Mouse (Mus musculus) stomach, embryonic 14.5 days (tissue): ENCODE data around the gene Ptges2. TPM values are rescaled to one million over a fixed set of nuclear protein-coding genes. Genes with fewer than 3 reads are reported as not detected.

ENCODE experiments used
- ATAC-seq: fragments of 200-750 bp; cut with Nextera tagmentation; 2 replicates; pipeline ENCODE4 v1.8.0; 2017; ENCODE audit warnings: low read depth, moderate TSS enrichment; ENCODE audit not compliant: insufficient number of reproducible peaks, insufficient read depth, low FRiP score
- H3K27ac ChIP-seq: fragments of 300-500 bp; sonication (generic); 2 replicates; pipeline ENCODE4 v1.5.1; 2014; ENCODE audit warnings: mild to moderate bottlenecking, low read length, moderate library complexity, mixed read lengths
- H3K27me3 ChIP-seq: fragments of 300-500 bp; sonication (generic); 2 replicates; pipeline ENCODE4 v1.6.1; 2014; ENCODE audit warnings: low read length, control low read depth, mixed read lengths; ENCODE audit not compliant: control insufficient read depth, insufficient read depth
- H3K36me3 ChIP-seq: fragments of 300-500 bp; sonication (generic); 2 replicates; pipeline ENCODE4 v1.6.1; 2014; ENCODE audit warnings: mild to moderate bottlenecking, control low read depth, low read length, moderate library complexity, mixed read lengths; ENCODE audit not compliant: control insufficient read depth, insufficient read depth
- H3K4me1 ChIP-seq: fragments of 300-500 bp; sonication (generic); 2 replicates; pipeline ENCODE4 v1.6.1; 2014; ENCODE audit warnings: low read length, control low read depth, mixed read lengths; ENCODE audit not compliant: control insufficient read depth, insufficient read depth
- H3K4me2 ChIP-seq: fragments of 300-500 bp; sonication (generic); replicated peaks from 2 replicates; pipeline ENCODE4 v1.6.1; 2014; ENCODE audit warnings: low read depth, low read length, control low read depth
- H3K4me3 ChIP-seq: fragments of 300-500 bp; sonication (generic); 2 replicates; pipeline ENCODE4 v1.5.1; 2014; ENCODE audit warnings: low read depth, low read length, control low read depth
- H3K9ac ChIP-seq: fragments of 300-500 bp; sonication (generic); replicated peaks from 2 replicates; pipeline ENCODE4 v1.6.1; 2014; ENCODE audit warnings: low read depth, mild to moderate bottlenecking, control low read depth, low read length, moderate library complexity, mixed read lengths
- H3K9me3 ChIP-seq: fragments of 300-500 bp; sonication (generic); 2 replicates; pipeline ENCODE4 v1.6.1; 2016; ENCODE audit warnings: low read depth, low read length, control low read depth; ENCODE audit not compliant: control insufficient read depth
- WGBS: fragments of 180-500 bp; shearing (Covaris S2); extraction: QIAGEN DNeasy Blood & Tissue Kit; methylation state at CpG from one replicate; pipeline ENCODE4 v1.1.7; 2014; 5-methylcytosine and 5-hydroxymethylcytosine counted together
- polyA plus RNA-seq: library from polyadenylated mRNA; unstranded; fragments of >200 nt; fragmentation: Nextera tagmentation; extraction: Ambion mirVana; gene quantifications from 2 replicates; pipeline ENCODE4 v1.2.1, GENCODE M21; 2014

Gene Ptges2
- polyA plus RNA-seq, 1 experiment from 2014 or later, result 28.1 TPM

DNA sequence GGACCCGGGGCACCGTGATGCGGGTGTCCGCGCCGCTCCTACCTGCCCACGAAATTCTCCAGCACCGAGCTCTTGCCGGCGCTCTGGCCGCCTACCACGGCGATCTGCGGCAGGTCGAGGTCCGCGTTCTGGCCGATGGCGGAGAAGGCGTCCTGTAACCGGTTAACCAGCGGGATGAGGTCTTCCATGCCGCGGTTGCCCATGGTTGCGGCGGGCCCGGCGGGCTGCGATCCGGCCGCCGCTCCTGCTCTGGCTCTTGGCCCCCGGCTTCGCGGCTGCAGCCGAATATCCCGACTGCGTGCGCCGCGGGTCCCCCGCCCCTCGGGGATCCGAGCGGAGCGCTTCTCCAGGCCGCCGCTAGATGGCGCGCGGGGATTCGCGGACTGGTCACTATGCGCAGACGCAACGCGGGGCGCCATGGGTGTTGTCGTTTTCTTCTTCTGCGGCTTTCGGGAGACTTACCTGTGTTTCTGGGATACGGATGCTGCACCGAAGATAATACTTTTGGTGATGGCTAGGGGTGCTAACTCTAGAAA is 42.6 kb upstream of the Ptges2 start, which contains the start of gene Dnm1:
Dnm1 (minus strand) TSS at position 332 of the 536 bp plus-strand sequence.
- ATAC-seq, result peak; percentile 69
- H3K27ac ChIP-seq, result peak within 1 kb of the TSS; percentile 48; the same call in 1 of the 2 replicates
- peaks cover 13% of the 10 kb centered on the region; the same call in 1 of the 2 replicates for H3K4me1 ChIP-seq
- peak within 1 kb of the TSS; percentile 51 for H3K9ac ChIP-seq
- no peaks in the 10 kb centered on the region for H3K9me3 ChIP-seq
- WGBS, result under 1% methylated on average over 63 of the region's 63 CpGs
- H3K4me2 ChIP-seq, result peak within 1 kb of the TSS; percentile 87
- H3K4me3 ChIP-seq, result peak within 1 kb of the TSS; percentile 69
- no peaks in the 10 kb centered on the region for H3K27me3 ChIP-seq
- H3K36me3 ChIP-seq, result no peaks in the 10 kb centered on the region

DNA sequence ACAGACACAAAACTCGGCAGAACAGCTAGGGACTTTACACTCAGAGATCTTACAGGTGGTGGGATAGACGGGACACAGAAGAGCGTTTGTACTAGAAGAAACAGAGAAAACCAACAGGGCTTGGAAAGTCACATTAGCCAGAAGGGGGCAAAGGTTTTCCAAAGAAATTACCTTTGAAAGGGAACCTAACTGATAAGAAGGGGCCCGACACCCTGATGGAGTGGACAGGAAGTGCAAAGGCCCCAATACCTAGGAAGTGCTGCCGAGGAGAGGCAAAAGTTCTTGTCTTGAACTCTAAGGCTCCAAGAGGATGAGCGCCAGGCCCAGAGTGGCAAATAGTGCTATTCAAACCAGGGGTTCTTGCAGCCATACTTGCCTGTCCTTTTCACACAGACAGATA is 41.9 kb upstream of the Ptges2 start:
- 37% methylated on average over 6 of the region's 6 CpGs for WGBS
- Histone ChIP-seq H3K27ac (0 out of 2 replicates have a peak overlapping the region, but pooled peaks have one; percentile 48), H3K36me3 (no peaks in the 10 kb centered on the region), H3K9ac (no peak overlapping the region), H3K27me3 (no peaks in the 10 kb centered on the region), H3K4me1 (peaks cover 13% of the 10 kb centered on the region; the same call in 1 of the 2 replicates), H3K4me3 (0 out of 2 replicates have a peak overlapping the region, but pooled peaks have one; percentile 69), H3K9me3 (no peaks in the 10 kb centered on the region), H3K4me2 (peak overlapping the region; percentile 87)
- ATAC-seq, result no peak

DNA sequence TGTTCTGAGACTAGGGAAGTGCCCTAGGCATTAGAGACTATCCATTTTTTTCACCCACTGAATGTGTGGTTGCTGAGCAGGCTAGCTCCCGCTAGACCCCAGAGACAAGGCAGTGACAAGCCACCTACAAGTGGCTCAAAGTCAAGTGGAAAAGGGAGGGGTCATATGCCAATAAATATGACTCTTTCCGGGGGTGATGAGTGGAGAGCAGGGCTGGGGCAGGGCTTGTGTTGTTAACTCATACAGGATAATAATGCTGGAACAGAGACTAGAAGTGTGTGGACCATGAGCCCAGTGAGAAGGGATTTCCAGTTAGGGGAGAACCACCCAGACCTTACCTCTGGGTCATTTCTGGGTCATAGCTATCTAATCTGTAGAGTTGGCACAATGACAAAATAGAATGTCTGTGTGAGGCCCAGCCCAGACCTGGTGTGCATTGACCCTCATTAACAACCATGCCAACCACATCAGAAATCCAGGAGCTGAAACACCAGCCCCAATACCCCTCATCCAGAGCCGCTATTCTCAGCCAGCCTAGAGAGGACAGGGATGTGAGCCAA is 41.3 kb upstream of the Ptges2 start:
- Histone ChIP-seq H3K27ac (no peak overlapping the region), H3K4me1 (peaks cover 13% of the 10 kb centered on the region; the same call in 1 of the 2 replicates), H3K4me3 (no peak overlapping the region), H3K27me3 (no peaks in the 10 kb centered on the region), H3K9me3 (no peaks in the 10 kb centered on the region), H3K4me2 (no peak overlapping the region), H3K36me3 (no peaks in the 10 kb centered on the region), H3K9ac (no peak overlapping the region)
- WGBS, result 65% methylated on average over 3 of the region's 3 CpGs
- no peak for ATAC-seq

DNA sequence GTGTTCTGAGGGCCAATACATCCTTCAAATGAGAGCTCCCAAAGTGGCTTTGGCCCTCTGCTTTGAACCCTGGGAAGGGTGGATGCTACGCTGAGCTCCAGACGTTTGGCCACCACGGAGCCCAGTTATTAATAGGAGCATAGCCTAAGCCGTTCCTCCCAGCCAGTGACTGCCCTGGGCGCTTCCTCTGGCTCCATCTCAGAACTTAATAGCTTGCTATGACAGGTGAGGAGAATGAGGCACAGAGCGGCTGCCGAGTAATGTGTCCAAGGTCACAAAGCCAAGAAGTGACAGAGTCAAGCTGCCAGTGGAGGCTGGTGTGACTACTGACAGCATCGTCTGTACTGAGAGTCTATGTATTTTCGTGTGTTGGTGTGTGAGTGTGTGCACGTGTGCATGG is 39.5 kb upstream of the Ptges2 start:
- peaks cover 10% of the 10 kb centered on the region for H3K4me1 ChIP-seq
- no peak for ATAC-seq
- no peak overlapping the region for H3K4me2 ChIP-seq
- H3K27me3 ChIP-seq, result no peaks in the 10 kb centered on the region
- H3K9me3 ChIP-seq, result no peaks in the 10 kb centered on the region
- no peak overlapping the region for H3K9ac ChIP-seq
- WGBS, result 62% methylated on average over 10 of the region's 10 CpGs
- H3K36me3 ChIP-seq, result no peaks in the 10 kb centered on the region
- H3K27ac ChIP-seq, result no peak overlapping the region
- no peak overlapping the region for H3K4me3 ChIP-seq

DNA sequence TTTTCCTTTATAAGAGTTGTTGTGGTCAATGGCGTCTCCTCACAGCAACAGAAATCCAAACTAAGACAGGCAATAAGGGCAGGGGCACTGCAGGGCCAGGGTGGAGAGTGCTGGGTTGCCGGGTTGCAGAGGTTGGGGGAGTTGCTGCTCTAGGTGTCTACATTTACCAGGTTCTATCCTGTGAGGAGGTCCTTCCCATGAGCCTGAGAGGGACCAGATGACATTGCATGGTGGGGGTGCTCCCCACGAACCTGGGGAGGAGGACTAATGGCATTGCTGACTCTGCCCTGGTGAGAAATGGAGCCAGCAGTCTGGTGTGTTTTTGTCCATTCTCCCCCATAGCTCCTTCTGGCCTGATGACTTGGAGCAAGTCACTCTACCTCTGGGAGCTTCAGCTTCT is 38.0 kb upstream of the Ptges2 start:
- no peak overlapping the region for H3K9ac ChIP-seq
- peaks cover 10% of the 10 kb centered on the region; the same call in 1 of the 2 replicates for H3K4me1 ChIP-seq
- H3K27me3 ChIP-seq, result no peaks in the 10 kb centered on the region
- ATAC-seq, result no peak
- H3K9me3 ChIP-seq, result no peaks in the 10 kb centered on the region
- WGBS, result 67% methylated on average over 3 of the region's 3 CpGs
- no peak overlapping the region for H3K27ac ChIP-seq
- no peaks in the 10 kb centered on the region for H3K36me3 ChIP-seq
- no peak overlapping the region for H3K4me3 ChIP-seq
- no peak overlapping the region for H3K4me2 ChIP-seq

DNA sequence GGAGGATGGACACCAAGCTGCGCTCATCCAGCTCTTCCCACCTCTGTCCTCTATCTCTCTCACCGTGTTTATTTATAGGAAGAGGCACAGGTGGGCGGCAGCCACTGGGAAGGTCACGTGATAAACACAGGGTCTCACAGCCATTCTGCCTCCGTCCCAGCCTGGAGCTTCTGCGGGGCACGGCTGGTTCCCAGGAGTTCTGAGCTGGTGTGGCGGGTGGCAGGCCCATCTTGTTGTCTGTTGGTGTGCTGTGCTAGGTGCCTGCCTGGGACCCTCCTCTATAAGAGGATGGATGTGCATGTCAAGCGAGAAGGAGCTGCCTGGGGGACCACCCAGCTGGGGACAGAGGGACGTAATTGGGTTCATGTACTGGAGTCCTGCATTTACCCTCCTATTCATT is 37.3 kb upstream of the Ptges2 start:
- Histone ChIP-seq H3K36me3 (no peaks in the 10 kb centered on the region), H3K27ac (no peak overlapping the region), H3K4me2 (no peak overlapping the region), H3K9ac (no peak overlapping the region), H3K27me3 (no peaks in the 10 kb centered on the region), H3K4me1 (peaks cover 8% of the 10 kb centered on the region; the same call in 1 of the 2 replicates), H3K4me3 (no peak overlapping the region), H3K9me3 (no peaks in the 10 kb centered on the region)
- ATAC-seq, result no peak
- WGBS, result 50% methylated on average over 10 of the region's 10 CpGs

DNA sequence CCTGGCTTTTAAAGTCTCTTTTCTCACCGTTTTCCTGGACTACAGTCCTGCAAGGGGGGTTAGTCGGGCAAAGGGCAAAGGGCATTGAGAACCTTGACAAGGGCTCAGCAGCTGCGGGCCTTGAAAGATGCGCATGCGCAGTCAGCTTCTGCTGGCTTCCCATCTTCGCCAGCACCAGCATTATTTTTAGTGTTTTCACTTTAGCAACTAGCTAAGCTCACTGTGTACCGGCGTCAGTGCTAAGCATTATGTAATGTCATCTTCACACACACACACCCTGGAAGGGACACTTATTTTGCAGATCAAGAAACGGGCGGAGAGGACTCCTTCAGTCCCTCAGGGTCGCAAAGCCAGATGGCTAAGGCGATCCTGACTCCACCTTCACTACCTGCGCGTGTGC is 35.0 kb upstream of the Ptges2 start:
- peak overlapping the region; percentile 59 for H3K4me2 ChIP-seq

DNA sequence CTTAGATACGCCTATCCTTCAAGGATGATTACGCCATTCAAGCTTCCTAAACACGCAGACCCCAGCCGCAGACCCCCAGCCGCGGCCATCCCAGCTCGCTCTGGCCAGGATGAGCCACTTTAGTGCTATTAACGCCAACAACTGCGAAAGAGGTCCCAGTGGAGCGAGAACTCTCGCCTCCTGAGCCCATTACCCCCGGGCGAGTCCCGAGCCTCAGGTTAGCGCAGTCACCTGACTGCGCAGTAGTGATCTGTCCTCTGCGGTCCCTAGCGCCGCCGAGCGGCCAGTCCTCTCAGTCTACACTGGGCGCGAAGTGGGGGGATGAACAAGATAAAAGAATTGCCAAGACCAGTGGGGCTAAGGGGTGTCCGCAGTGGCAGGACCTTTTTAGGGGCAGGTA is 34.3 kb upstream of the Ptges2 start:
- Histone ChIP-seq H3K4me1 (peaks cover 13% of the 10 kb centered on the region), H3K9me3 (no peaks in the 10 kb centered on the region), H3K4me3 (peak overlapping the region; percentile 17), H3K36me3 (peaks cover 4% of the 10 kb centered on the region; the same call in 1 of the 2 replicates), H3K4me2 (peak overlapping the region; percentile 59), H3K27me3 (no peaks in the 10 kb centered on the region), H3K9ac (no peak overlapping the region), H3K27ac (no peak overlapping the region)
- WGBS, result 2% methylated on average over 24 of the region's 24 CpGs
- ATAC-seq, result peak; percentile 62

More for the DNA sequence above, 35.0 kb upstream of the Ptges2 start:
- Histone ChIP-seq H3K4me1 (peaks cover 13% of the 10 kb centered on the region), H3K27ac (no peak overlapping the region), H3K27me3 (no peaks in the 10 kb centered on the region), H3K4me3 (peak overlapping the region; percentile 17), H3K9ac (no peak overlapping the region), H3K9me3 (no peaks in the 10 kb centered on the region), H3K36me3 (0 out of 2 replicates have a peak, but pooled peaks cover 3% of the 10 kb centered on the region)
- ATAC-seq, result no peak
- 6% methylated on average over 14 of the region's 14 CpGs for WGBS
